Mouse (Mus musculus) right cerebral cortex, adult 18-20 months (tissue): ENCODE measurements around the gene Ttll7.

Experiments
- DNase-seq: peaks from one replicate; pipeline ENCODE4 v3.0.0; 2022; ENCODE audit warnings: mixed read lengths

Gene Ttll7

DNA sequence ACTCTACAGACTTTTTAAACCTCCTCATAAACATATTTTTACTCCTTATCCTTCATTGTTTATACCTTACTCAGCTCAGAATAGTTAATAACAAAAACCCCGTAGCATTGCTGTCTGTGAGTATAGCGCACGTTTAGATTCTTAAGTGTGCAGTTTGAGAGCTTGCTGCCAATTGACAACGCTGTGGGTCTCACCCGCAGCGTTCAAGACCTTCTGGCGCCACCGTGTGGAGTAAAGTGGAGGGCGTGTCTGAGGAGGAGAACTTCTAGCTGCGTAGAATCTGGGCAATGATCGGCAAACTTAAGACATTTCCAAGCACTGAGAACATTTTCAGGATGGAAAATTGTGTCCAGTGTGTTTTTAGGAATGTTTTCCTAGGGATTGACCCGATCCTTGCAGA lies 62.6 kb downstream of the Ttll7 start:
- peak; percentile 85 for DNase-seq

GRCm38 (mm10) chr3:146917891-146918290 lies 65.7 kb downstream of the Ttll7 start:
- peak; percentile 31 for DNase-seq

DNA sequence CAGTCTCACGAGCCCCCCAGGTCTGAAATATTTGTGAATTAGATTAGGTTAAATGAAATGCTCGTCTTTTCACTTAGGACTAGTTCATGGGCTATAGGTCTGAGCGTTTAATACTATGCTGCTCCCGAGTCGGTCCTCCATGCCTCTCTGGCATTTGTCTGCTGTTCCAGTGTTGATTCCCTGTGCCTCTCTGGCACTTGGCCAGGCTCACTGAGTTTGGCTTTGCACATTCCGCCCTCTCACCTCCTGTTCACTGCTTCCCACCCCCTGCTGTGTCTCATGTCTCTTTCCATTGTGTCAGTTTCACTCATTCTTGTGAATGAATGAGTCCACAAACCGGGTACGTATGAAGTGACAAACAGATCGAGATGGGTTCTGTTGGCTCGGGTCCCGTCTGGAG lies 66.2 kb downstream of the Ttll7 start:
- peak; percentile 81 for DNase-seq

DNA sequence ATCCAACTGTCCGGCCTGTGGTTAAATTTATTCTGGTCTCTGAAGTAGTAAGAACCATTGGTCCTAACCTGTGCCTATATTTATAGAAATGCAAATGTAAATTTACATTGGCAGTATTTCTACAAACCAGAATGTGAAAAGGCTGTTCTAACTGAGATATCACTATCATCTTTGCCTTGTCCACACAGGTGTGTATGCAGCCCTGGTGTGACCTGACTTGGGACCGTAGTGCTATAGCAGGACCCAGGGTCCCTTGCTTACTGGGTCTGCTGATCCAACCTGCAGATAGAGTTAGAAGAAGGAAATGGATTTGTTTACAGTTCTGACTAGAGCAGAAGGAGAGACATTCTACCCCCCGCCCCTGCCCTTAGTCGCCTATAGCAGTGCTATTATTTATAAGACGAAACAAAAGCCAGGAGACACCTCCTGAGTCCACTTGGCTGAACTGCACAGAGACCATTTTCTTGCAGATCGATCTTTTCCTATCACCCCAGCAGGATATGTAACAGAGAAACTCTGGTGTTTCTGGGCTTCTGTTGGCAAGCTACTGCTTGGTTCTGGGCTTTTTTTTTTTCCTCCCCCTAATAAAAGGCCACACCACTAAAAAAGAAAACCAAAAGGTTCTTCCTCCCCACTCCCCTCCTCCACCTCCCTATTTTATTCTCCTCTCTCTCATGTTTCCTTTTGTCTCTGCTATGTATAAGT lies 75.3 kb downstream of the Ttll7 start:
- DNase-seq, result no peak

GRCm38 (mm10) chr3:146928141-146928540 lies 76.0 kb downstream of the Ttll7 start:
- DNase-seq, result no peak

GRCm38 (mm10) chr3:146929011-146929410 lies 76.8 kb downstream of the Ttll7 start:
- DNase-seq, result no peak

GRCm38 (mm10) chr3:146931190-146931589 lies 79.0 kb downstream of the Ttll7 start:
- no peak for DNase-seq

DNA sequence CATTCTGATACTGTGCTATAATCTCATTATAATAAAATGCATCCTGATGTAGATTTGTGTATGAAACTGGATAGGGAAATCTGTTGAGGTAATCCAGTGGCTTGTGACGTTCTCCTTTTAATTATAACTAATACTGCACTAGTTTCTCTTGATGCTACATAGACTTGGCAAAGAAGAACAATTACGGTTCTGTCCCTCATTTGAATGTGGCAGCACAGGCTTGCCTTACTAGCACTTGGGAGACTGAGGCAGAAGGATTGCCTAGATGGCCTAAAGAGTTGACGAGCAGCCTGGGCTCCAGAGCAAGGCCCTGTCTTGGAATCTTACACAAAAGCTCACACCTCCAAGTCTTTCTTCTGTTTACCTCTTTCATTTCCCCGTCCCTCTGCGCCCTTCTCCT lies 80.3 kb downstream of the Ttll7 start:
- no peak for DNase-seq

- no peak for DNase-seq
Measured at GRCm38 (mm10) chr3:146936888-146937287, 84.7 kb downstream of the Ttll7 start.

- DNase-seq, result no peak
Measured at GRCm38 (mm10) chr3:146939391-146940250, 87.5 kb downstream of the Ttll7 start.

DNA sequence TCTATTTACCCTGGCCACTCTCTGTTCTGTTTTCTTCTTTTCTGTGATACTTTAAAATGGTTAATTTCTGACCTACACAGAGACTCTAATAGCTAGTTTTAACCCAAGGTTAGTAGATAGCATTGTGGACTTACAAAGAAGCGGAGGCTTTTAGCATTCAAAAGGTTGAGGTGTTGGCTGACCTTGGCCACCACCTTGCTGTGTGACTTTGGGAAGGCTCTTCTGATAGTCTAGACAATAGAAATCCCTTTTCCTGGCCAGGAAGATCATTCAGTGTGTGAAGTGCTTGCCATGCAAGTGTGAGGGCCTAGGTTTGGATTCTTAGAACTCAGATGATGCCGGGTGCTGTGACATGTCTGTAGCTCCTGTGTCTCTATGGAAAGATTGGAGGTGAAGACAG lies 90.9 kb downstream of the Ttll7 start:
- no peak for DNase-seq

DNA sequence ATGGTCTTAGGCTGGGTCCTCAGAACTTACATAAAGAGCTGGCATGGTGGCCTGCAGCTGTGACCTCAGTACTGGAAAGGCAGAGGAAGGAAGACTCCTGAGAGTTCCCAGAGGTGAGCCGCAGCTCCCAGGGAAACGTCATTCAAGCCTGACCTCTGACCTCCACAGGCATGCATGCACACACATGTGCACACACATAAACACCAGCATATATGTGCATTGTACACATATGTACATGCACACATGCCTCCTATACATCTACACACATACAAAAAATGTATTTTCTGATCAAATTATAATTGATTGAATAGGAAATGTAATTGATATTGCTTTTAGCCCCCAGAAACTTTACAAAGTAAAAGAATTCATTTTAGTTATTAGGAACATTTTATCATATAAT lies 93.2 kb downstream of the Ttll7 start:
- no peak for DNase-seq

- peak; percentile 66 for DNase-seq
Measured at GRCm38 (mm10) chr3:146945887-146946286, 93.7 kb downstream of the Ttll7 start.

GRCm38 (mm10) chr3:146946641-146947040 lies 94.5 kb downstream of the Ttll7 start:
- no peak for DNase-seq

DNA sequence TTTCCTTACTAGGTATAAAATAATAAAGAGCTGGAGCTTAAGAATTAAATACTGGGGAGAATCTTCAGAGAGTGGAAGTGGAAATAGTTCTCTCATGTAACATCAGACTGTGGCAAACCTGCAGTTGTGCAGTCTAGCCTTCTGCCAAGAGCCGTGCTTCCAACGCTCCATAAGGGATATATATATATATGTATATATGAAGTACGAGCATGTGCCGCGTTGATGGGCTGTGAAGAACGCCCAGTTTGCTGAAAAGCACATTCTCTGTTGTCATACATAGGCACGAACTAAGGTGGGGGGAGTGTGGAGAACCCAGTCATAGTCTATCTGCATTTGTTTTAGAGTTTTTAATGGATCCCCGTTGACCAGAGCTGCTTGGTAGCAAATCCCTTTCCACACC lies 104.6 kb downstream of the Ttll7 start:
- DNase-seq, result no peak

DNA sequence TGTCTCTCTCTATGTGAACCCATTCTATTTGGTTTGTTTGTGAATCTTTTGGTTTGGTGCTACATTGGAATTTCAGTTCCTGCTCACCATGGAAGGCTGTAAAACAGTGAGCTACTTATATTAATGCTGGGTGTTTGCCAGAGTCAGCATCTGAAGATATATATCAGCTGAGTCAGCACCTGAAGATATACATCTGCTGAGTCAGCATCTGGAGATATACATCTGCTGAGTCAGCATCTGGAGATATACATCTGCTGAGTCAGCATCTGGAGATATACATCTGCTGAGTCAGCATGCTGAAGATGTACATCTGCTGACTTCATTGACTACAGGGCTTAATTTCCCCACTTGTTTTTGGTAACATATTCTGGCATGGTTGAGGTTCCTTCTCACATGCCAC lies 110.7 kb downstream of the Ttll7 start:
- no peak for DNase-seq

DNA sequence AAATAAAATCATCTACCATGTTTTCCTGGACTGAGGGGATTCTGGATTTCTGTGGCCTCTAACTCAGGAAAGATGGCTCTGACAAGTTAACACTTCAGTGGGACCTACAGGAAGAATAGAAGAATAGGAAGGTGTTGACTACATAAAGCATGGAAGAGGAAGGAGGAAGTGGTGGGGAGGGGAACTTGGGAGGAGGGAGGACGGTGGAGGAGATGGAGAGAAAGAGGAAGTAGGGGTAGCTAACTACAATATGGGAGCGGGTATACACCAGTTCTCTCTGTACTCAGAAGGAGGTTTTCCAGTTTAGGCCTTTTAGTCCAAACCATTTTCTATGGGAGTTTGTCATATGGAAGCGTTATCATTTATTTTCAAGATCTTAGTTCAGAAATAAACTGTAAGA lies 112.2 kb downstream of the Ttll7 start:
- no peak for DNase-seq

DNA sequence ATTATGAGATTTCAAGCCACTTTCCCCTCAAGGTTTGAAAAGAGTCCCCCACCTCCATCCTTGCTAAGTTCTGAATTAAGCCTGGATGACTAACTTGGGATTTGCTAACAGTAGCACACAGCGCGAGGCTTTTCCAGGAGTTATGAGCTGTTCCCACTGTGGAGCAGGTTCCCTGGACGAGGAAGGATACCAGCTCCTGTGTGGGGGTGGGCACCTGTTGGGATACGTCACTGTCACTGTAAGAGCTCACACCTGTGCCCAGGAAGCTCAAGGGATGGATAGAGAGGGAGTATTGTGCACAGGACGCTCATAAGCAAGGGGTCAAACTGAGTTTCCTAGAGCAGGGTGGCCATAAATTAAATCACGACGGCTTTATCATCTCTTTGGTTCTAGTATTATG lies 115.1 kb downstream of the Ttll7 start:
- no peak for DNase-seq

DNA sequence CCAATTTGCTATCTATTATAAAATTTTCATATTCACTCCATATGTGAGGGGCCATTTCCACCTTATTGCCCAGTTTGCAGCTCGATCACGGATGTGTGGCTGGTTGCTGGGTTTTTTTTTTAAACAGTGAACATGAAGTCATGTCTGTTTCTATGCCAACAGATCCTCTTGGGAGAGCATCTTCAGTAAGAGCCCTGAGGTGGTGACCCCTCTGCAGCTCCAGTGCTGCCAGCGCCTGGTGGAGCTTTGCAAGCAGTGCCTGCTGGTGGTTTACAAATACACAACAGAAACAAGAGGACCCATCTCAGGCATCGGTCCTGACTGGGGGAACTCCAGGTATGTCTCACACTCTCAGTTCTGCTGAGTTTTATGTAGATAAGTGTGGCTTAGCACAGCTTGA lies 115.7 kb downstream of the Ttll7 start:
- no peak for DNase-seq

GRCm38 (mm10) chr3:146978272-146978671 lies 126.1 kb downstream of the Ttll7 start:
- no peak for DNase-seq

DNA sequence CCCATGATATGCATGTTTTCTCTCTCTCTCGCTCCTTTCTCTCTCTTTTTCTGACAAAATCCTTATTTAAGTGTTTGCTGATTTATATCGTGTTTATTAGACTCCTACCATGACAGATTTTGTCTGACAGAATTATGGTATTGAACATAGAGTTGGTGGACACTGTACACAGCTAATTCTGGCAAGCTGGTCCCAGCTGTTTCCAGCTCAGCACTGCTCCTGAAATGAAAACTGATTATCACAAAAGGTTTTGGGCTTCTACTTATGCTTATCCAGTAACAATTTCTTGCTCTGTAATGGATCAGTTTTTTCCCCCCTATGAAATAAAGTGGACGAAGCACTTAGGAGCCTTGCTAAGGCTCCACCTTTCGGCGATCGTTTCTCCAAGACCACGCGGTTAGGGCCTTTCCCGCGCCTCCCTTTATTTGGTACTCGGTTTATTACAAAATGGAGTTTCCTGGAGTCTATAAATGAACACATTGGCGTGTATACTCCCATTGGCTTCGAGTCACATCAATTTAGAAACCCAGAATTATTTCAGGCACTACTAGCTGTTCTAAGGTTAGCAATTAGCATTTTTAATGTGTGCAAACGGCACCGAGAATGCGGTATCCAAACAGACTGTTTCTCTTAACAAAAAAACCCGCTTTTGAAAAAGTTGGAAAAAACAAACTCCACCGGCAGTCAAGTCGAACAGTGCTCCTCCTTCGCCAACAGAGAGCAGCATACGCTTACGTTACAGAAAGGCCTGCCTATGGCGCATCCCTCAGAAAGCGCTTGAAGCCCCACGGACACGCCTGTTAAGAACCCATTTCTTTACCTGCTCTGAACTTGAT lies 141.9 kb downstream of the Ttll7 start:
- DNase-seq, result peak; percentile 40

GRCm38 (mm10) chr3:146994670-146995415 lies 142.7 kb downstream of the Ttll7 start:
- DNase-seq, result no peak

- DNase-seq, result no peak
Measured at GRCm38 (mm10) chr3:146999148-146999547, 147.0 kb downstream of the Ttll7 start.
